Mouse (Mus musculus) frontal cortex, adult 2 months (tissue): Measurements from ENCODE around the gene Pdxk. TPM values are rescaled to one million over a fixed set of nuclear protein-coding genes. Genes with fewer than 3 reads are reported as not detected.

Experiments
- DNase-seq, 2 experiments: peaks; one replicate each; pipeline ENCODE4 v3.0.0; 2022; ENCODE audit warnings: low spot score in 1 of 2; ENCODE audit errors: extremely low spot score in 1 of 2
- polyA plus RNA-seq: library from polyadenylated mRNA; depleted of rRNA; stranded (reverse); fragments of >200 nt; gene quantifications from 2 replicates; pipeline ENCODE4 v1.2.3, GENCODE M21; 2012

The Pdxk gene
- polyA plus RNA-seq, 1 experiment, result 80.2 TPM

GRCm38 (mm10) chr10:78461767-78462166 is 3.0 kb downstream of the Pdxk start:
- DNase-seq, result no peak

- DNase-seq, result no peak
Measured at GRCm38 (mm10) chr10:78460463-78460862, 4.3 kb downstream of the Pdxk start.

GRCm38 (mm10) chr10:78458348-78459111 is 6.2 kb downstream of the Pdxk start:
- DNase-seq, result peak in 1 of 2 experiments; percentile 54

GRCm38 (mm10) chr10:78457495-78458347 is 7.1 kb downstream of the Pdxk start:
- peak in 1 of 2 experiments; percentile 63 for DNase-seq

- peak in 1 of 2 experiments; percentile 27 for DNase-seq
Measured at GRCm38 (mm10) chr10:78456696-78457095, 8.1 kb downstream of the Pdxk start.

- no peak for DNase-seq
Measured at GRCm38 (mm10) chr10:78452641-78453040, 12.1 kb downstream of the Pdxk start.

- DNase-seq, result no peak
Measured at GRCm38 (mm10) chr10:78450761-78451160, 14.0 kb downstream of the Pdxk start.

- DNase-seq, result no peak
Measured at GRCm38 (mm10) chr10:78447396-78447795, 17.4 kb downstream of the Pdxk start.

- DNase-seq, result no peak
Measured at GRCm38 (mm10) chr10:78446195-78446594, 18.6 kb downstream of the Pdxk start.

- DNase-seq, result no peak
Measured at GRCm38 (mm10) chr10:78442292-78442691, 22.5 kb downstream of the Pdxk start.

- no peak for DNase-seq
Measured at GRCm38 (mm10) chr10:78441606-78442005, 23.2 kb downstream of the Pdxk start.

GRCm38 (mm10) chr10:78440812-78441211 is 24.0 kb downstream of the Pdxk start:
- peak in 1 of 2 experiments; percentile 53 for DNase-seq

- DNase-seq, result no peak
Measured at GRCm38 (mm10) chr10:78439990-78440389, 24.8 kb downstream of the Pdxk start.

GRCm38 (mm10) chr10:78439550-78439949 is 25.2 kb downstream of the Pdxk start:
- DNase-seq, result no peak

GRCm38 (mm10) chr10:78438094-78438493 is 26.7 kb downstream of the Pdxk start:
- peak; percentile 46 to 91 for DNase-seq

- no peak for DNase-seq
Measured at GRCm38 (mm10) chr10:78432853-78433252, 31.9 kb downstream of the Pdxk start.

GRCm38 (mm10) chr10:78429776-78430175 is 35.0 kb downstream of the Pdxk start:
- no peak for DNase-seq

- no peak for DNase-seq
Measured at GRCm38 (mm10) chr10:78429180-78429579, 35.6 kb downstream of the Pdxk start.

GRCm38 (mm10) chr10:78428070-78428469 is 36.7 kb downstream of the Pdxk start:
- no peak for DNase-seq

- DNase-seq, result no peak
Measured at GRCm38 (mm10) chr10:78426117-78426735, 38.5 kb downstream of the Pdxk start.
